Mouse (Mus musculus) T-cell, adult 2 months (primary cell): ENCODE results near the gene Frmd5.

Experiments
- DNase-seq: peaks from one replicate; pipeline ENCODE4 v3.0.0; 2022; ENCODE audit warnings: low spot score

Frmd5 gene

DNA sequence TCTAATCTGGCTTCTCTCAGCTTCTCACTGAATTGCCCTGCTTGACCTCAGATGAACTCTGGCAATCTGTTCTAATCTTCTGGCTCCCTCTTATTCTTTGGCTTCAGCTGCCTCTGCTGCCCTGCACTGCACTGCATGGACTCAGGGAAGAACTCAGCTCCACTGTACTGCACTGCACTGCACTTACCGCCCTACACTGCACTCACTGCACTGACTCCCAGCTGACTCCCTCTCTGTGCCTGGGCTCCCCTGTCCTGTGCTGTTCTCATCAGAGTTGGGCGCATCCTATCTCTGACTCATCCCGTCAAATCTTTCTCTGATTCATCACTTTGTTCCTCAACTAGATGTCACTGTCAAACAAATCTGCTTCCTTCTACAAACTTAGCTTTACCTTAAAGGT is 124.5 kb downstream of the Frmd5 start:
- DNase-seq, result no peak

DNA sequence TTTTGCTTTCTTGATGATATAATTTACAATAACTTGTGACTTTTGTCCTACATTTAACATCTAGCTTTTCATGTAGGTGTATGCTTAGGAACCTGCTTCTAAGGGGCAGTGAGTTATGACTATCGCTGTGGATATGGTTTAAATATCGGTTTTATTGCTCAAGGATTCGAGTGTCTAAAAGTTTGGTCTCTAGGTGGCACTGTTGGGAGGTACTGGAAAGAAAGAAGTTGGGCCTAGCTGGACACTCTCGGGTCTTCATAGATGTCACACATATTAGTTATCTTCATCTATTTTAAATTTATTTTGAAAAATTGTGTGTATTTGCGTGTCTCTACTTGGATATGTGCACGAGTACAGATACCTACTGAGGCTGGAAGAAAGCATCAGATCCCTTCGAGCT is 127.2 kb downstream of the Frmd5 start:
- DNase-seq, result no peak

DNA sequence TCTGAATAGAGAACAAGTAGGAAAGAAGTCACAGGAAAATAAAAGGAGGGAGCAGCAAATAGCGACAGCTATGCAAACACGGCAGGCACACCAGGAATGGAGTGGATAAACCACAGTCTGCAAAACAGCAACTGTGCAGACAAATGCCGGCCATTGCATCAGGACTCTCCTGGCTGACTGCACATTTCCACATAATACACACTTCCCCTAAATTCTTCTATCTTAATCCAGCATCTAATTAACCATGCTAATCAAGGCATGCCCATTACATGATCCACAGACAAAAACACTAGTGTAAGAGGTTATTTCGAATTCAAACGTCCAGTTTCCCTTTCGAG is 129.3 kb downstream of the Frmd5 start:
- DNase-seq, result no peak

DNA sequence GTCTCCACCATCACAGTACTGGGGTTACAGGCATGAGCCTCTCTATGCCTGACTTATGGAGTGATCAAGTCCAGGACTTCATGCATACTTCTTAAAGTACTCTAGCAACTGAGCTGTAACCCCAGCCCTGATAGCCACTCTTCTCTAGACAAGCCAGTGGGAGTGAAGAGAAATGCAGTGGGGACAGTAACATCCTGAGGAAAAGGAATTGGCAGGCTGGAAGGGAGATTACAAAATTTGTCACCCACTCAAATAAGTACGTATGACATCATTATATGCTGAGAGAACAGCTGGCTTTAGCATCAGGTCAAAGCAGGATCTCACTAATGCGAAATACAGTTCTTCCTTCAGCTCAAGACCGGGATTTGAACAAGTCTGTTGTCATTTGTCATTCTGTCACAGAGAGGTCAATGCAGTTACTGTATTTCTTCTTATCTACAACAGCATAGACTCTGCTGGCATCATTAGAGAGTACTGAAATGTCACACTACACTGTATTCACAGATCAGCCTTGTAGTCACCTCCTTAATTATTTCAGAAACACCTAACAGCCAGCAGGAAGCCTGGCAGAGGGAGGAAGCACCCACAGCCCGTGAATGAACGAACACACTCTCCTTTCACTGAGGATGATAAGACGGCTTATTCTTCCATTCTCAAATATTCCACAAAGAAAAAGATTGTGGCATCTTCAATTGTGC is 129.8 kb downstream of the Frmd5 start:
- DNase-seq, result no peak

DNA sequence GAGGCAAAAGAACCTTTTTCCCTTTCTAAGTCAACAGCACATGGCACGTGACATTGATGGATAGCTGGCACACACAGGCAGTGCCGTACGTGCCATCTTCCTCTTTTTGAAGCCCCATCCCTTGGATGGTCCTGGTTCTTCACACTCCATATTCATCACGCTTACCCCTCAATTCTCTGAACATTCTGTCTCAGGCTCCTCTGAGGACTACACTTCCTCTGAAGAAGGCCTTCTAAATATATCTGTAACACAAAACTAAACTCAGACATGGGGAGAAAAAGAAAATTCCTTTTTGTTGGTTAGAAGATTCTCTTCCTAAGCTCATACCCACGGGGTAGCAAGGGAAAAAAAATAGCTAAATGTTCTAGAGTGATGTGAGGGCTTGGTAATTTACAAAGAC is 131.0 kb downstream of the Frmd5 start:
- no peak for DNase-seq

DNA sequence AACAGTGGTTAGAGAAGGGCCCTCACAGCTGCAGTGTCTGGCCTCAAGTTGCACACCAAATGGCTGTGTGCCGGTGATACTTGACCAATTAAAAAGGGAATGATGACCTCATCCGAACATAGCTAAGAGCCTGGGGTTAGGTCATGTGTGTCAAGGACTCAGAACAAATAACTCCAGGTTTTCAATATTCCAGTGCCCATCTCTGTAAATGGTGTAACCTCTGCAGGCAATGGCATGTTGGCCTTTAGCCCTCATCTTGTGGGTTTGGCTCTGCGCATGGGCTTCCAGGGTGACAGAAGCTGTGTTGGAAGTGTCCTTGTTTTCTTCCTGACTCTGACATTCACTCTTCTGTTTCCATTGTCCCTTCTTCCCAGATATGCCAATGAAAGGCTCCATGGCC is 131.8 kb downstream of the Frmd5 start:
- no peak for DNase-seq

DNA sequence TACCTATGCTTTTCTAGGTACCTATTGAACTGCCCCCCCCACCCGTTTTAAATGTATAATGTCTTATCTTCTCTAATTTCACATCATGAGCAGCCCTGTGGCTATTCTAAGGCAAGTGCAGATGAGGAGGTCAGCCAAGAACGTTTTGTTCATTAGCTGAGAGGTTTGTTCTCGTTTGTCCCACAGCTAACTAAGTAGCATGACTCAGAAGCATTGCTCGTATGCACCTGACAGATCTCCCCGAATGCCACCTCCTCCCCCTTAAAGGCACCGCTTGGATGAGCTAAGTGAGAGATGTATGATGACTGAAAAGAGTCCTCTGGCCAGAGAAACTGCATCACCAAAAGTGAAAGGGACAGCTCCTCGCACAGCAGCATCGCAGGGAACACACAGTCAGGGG is 132.7 kb downstream of the Frmd5 start:
- no peak for DNase-seq

DNA sequence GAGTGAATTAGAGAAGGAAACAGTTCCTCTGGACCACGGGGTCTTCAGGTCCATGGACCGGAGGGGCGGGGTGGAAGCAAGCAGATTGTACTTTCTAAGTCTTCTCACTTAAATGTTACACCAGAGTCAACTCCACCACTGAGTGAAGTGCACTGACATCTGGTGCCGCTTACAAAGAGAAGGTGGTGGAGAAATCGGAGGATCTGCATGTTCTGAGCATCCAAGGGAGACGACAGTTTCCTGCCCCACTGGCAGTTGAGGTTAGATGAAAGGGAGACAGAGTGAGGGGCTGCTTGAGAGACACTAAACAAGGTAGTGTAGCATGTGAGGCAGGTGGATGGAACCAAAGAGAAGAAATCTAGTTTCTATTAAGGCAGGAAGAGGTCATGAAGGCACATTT is 137.0 kb downstream of the Frmd5 start:
- no peak for DNase-seq

DNA sequence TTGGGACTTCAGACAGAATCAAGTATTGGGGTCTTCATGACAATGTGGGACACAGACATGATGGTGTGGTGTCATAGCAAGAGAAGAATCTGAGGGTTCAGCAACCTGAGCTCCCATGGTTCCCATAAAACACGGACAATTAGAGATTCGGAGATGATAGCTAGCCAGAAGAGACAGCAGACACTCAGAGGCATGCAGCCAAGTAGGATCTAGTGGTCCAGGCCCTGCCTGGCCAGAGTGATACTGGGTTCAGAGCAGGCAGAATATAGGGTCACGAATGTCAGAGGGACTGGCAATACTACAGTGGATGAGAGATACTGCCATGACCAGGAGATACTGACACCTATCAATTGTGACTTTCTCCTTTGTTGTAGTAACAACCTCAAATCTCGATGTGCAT is 138.6 kb downstream of the Frmd5 start:
- no peak for DNase-seq

DNA sequence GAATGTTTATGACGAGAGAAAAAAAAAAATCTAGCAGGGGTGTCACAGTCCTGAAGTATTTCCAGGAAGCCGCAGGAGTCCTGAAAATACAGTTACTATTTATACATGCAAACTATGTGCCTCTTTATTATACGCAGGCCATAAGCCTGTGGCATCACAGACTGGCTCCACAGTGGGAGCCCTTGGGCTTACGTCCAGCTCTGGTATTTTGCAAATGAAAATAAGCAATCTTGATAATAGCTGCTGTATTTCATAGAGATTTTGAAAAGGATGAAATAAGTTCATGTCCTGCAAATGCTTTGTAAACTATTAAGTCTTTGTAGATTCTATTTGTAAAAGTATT is 145.8 kb downstream of the Frmd5 start:
- no peak for DNase-seq

DNA sequence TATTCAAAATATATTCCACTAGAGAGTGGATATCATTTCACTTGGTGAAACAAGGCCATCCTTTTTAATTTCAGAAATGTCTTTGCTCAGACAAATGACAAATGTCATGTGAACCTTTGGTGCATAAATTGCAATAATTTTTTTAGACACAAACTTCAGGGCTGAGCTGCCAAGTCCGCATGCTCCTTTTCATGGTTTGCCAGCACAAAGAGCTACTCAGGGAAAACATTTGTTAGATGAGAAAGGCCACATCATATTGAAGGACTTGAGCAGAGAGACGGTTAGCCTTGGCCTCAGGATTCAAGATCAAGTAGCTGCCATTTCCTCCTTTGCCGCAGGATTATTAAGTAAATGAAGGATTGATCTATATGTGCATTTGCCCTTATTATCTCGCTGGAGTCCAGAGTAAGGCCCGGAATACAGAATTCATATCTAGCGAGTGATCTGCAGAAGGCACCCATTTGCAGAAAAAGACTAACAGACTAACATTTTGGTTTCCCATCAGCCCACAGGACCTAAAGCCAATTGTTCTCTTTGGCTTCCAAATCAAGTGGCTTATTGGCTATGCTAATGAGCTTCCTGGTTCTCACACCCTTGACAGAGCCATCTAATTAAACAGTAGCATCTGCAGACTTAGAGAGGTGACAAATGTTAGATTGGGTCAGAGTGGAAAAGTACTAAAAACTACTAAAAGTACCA is 146.3 kb downstream of the Frmd5 start:
- DNase-seq, result no peak

DNA sequence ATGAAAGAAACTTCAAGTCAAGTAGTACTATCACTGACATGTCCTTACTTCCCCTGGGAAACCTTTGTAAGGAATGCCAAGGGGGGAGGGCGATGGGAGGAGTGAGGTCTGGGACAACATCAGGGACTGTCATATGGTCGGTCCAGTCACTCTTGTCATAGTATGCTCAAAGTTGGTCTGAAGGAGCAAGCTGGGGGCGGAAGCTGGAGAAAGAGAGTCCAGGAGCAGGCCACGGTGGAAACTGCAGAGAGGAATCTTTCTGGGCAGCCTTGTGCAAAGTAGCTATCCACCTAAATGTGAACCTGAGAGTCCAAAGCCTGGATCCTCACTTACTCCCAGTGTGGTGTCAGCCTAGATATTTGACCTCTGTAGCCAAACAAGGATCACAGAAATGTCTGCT is 147.5 kb downstream of the Frmd5 start:
- DNase-seq, result no peak

DNA sequence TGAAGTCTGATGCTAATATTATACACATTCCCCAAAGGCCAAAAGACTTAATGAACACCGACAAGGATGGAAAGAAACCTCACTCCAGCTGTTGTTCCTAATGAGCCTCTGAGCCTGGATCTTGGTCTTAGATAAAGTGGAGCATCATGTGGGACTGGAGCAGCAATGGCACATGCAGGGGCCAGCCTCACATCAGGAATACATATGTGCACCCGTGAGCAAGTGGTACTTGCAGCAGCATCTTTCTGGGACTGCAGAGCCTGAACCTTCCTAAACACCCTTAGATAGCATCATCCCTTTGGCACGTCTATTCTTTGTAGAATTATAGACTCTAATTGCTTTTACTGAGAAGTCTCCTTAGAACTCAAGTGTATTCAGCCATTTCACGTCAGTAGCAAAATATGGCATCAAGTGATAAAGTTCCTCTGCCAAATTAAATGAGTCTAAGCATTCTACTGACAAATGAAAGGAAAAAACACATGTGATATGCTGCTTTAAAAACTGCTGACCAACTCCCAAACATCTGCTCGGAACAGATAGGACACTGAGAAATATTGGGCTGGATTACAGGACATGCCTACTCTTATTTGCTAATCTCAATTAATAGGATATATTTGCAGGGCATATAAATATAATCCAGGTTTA is 148.6 kb downstream of the Frmd5 start:
- DNase-seq, result no peak

DNA sequence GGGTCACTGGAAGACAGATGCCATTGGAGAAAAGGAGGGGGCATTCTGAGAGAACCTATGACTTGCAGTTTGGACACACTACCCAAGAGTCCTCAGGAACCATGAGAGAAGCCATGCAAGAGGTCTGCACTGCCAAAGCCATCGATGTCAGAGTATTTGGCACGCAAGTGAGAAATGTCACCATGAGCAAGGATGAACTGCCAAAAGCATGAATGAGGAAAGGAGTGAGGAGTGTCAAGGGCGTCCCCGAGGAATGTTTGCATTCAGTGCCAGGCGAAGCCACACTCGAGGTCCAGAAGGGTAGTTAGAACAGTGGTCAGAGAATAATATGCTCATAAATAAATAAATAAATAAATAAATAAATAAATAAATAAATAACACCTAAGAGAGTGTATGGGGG is 150.9 kb downstream of the Frmd5 start:
- no peak for DNase-seq

DNA sequence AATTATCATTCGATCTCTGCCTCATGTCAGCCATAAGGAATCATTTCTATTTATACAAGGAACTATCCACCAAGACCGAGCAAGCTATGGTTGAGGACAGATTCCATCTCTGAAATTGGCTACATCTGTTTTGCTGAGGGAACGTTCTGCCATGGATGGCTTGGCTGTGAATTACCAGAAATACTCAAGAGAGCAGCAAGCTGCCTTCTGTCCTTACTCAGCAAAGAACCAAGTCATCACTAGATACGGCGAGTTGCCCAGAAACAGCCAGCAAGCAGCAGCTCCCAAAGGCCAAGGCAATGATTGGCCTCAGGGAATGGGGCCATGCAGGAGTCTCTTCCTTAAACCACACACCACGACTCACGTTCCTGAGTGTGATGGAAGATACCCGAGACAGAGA is 151.8 kb downstream of the Frmd5 start:
- no peak for DNase-seq

DNA sequence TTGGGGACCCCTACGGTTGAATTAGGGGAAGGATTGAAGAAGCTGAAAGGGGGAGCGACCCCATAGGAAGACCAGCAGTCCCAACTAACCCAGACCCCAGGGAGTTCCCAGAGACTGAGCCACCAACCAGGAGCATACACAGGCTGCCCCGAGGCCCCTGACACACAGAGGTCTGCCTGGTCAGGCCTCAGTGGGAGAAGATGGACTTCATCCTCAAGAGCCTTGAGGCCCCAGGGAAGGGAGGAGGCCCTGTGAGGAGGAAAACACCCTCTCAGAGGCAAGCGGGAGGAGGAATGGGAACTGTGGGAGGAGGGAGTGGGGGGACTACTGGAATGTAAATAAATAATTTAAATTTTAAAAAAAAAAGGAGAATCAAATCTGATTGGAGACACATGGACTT is 160.4 kb downstream of the Frmd5 start:
- no peak for DNase-seq

DNA sequence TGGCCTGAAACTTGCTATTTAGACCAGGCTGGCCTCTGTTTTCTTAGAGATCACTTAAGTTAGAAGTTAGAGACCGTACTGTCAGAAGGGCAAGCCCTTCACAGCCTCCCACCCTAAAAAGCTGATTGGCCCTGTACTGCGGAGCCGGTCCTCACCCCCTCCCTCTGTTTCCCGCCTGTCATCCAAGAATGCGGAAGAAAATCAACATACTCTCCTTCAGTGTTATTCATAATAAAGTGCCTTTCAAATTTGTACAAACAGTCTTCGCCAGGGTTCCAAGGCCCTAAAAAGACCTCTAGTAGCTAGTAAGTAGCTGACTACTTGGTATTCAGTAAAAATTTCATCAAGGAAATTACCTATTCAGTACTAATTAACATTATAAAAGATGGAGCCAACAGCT is 164.0 kb downstream of the Frmd5 start:
- DNase-seq, result no peak

DNA sequence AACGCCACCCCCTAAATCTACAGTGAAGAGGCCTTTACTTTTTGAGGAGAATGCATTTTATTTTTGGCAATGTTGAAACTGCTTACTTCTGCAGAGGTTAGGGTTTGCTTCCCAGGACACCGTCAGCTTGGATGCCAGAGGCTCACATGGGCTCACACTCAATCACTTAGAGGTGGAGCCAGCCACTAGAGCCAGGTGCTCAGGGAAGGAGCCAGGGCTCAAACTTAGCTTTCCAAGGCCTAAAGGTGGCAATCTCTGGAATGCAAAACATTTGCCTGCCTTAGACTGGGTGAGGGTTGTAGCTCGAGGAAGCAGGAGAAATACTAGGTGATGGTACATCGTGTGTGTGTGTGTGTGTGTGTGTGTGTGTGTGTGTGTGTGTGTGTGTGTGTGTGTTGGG is 174.8 kb downstream of the Frmd5 start:
- no peak for DNase-seq

DNA sequence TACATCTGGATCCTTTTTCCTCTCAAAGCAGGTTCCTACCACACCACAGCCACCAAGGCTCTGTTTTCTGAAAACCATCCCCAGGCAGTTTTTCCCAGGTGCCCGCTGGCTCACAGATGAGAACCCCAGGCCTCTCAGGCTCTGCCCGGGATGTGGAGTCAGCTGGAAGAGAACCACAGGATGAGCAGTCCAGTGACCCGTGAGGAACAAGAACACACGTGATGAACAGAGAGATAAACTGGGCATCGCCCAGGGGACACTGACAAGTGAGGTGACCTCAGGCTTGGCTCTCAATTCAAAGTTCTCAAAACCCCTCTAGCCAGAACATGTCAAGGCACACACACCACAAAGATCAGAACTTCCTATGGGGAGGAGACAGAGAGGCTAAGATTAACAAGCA is 176.6 kb downstream of the Frmd5 start:
- DNase-seq, result no peak

DNA sequence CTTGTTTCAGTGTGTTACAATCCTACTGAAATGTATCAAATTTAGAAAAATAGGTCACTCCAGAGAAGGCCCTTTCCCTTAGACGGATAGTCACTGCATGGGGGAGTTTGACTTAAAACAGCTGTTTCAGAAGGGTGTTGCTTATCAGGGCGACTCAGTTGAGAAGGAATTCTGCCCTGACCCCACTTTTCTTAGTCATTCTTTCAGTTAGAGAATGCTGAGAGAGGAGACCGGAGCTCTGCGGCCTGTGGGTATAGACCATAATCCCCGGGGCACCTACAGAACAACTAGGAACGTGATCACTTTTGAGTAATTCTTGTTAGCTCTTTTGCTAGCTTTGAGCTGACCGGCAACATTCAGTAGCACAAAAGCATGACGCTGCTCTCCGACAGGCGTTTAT is 178.6 kb downstream of the Frmd5 start:
- DNase-seq, result no peak

DNA sequence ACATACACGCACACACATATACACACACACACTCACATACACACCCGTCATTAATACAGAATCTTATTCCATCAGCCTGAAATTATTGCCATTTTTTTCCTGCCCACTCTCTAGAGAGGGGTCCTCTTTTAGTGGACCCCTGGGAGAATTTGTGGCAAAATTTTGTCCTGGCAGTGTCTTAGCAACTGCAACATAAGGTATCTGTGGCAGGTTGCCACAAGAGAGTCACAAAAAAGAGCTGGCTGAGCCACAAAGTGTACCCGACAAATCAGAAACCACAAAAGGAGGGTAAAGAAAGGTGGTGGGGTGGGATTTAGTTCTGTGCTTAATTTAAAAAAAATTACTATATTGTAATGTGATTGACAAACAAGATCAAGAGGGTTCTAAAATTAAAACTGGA is 181.0 kb downstream of the Frmd5 start:
- no peak for DNase-seq

DNA sequence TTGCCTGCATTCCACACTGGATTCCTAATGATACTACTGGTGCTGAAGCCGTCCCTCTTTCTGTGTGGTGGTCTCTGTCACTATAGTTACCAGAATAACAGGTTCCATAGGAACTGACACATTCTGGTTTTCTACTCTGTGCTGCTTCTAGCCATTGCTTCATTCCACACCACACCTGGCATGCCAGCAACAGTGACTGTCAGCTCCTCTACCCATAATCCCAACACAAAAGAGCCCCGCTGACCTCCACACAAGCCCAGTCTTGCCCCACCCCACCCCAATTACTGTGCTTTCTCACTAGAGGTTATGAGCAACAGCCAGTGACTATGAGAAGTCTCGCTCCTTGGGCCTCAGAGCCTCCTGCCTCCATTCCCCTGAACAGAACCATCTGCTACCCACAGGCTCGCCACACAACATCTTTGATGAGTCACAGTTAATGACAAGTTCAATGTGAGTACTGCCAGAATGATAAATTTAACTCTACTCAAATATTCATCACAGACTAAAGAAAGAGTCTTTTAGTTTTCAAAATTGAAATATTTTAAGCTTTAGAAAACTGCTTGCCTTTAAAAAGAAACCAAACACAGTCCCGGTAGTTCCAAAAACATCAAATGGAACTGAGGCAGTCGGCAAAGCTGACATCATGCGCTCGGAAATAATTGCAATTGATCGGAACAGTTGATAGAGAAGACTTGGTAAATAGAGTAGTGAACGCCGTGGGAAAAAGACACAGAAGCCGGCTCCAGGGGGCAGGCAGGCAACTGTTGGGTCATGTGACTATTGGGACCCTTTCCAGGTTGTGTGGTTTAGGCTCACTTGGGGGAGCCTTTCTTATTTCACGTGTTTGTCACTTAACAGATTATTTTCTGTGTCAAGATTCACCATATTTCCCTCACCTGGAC is 185.4 kb downstream of the Frmd5 start:
- DNase-seq, result no peak
